ENCODE assay signal across 8 mouse cellular contexts in genomic region chr4:140258968-140259367, GRCm38 (mm10). TPM values are rescaled to one million over a fixed set of nuclear protein-coding genes. Genes with fewer than 3 reads are reported as not detected.
DNase-seq lines count a peak whose midpoint lies in the region; ATAC-seq lines count a peak whose summit lies in the region.

No protein-coding gene starts in this region.

- H3K36me3 ChIP-seq in heart, embryonic 12.5 days = no peaks in the 10 kb centered on the region
- H3K36me3 ChIP-seq in kidney, embryonic 14.5 days (ENCODE audit: control insufficient read depth, insufficient read depth, low read length) = no peaks in the 10 kb centered on the region

- H3K4me1 ChIP-seq in heart, embryonic 12.5 days (replicated peaks) = no peaks in the 10 kb centered on the region
- H3K4me1 ChIP-seq in kidney, embryonic 14.5 days (ENCODE audit: control insufficient read depth, insufficient read depth, low read length) = no peaks in the 10 kb centered on the region

- no peak overlapping the region for H3K9ac ChIP-seq in heart, embryonic 12.5 days
- no peak overlapping the region for H3K9ac ChIP-seq in kidney, embryonic 14.5 days (ENCODE audit: low read depth, low read length)

- no peak overlapping the region for H3K4me3 ChIP-seq in heart, embryonic 12.5 days
- H3K4me3 ChIP-seq in kidney, embryonic 14.5 days (ENCODE audit: low read length) = no peak overlapping the region

- no peak overlapping the region for H3K27ac ChIP-seq in heart, embryonic 12.5 days (ENCODE audit: poor library complexity, severe bottlenecking)
- no peak overlapping the region for H3K27ac ChIP-seq in kidney, embryonic 14.5 days (ENCODE audit: low read depth, low read length)

- 9% methylated on average over 6 of the region's 6 CpGs for WGBS in heart, embryonic 12.5 days
- 7% methylated on average over 6 of the region's 6 CpGs for WGBS in kidney, embryonic 14.5 days

- H3K4me2 ChIP-seq in heart, embryonic 12.5 days = no peak overlapping the region
- no peak overlapping the region for H3K4me2 ChIP-seq in kidney, embryonic 14.5 days (replicated peaks; ENCODE audit: low read depth, low read length)

- ATAC-seq in heart, embryonic 12.5 days (ENCODE audit: insufficient number of reproducible peaks, low FRiP score) = peak; percentile 82
- peak; percentile 99 for ATAC-seq in kidney, embryonic 14.5 days (ENCODE audit: low FRiP score, low TSS enrichment)

- H3K9me3 ChIP-seq in heart, embryonic 12.5 days (replicated peaks) = no peaks in the 10 kb centered on the region
- H3K9me3 ChIP-seq in kidney, embryonic 14.5 days (ENCODE audit: control insufficient read depth, low read length) = no peaks in the 10 kb centered on the region

- peak; percentile 84 for DNase-seq in ES-CJ7 (ENCODE audit: low read depth, low spot score)
- peak; percentile 25 for DNase-seq in adrenal gland, adult 8-10 months
- peak; percentile 65 to 66 for DNase-seq in lung, postnatal 4 days
- DNase-seq in frontal cortex, adult 2 months (ENCODE audit: extremely low spot score in 1 of 2, low spot score in 1 of 2) = no peak
- DNase-seq in left cerebral cortex, adult 9 months (ENCODE audit: low spot score in 2 of 2) = no peak
- no peak for DNase-seq in thymus, adult 18-20 months

- peaks cover 13% of the 10 kb centered on the region; the same call in 1 of the 2 replicates for H3K27me3 ChIP-seq in heart, embryonic 12.5 days (replicated peaks)
- no peaks in the 10 kb centered on the region for H3K27me3 ChIP-seq in kidney, embryonic 14.5 days (ENCODE audit: control insufficient read depth, insufficient read depth, low read length)

RNA-seq across cellular contexts. Expression of gene Igsf21, which starts 12.4 kb away (rescaled TPM):
- 1 to 10 TPM in 3 of 4 experiments, under 1 TPM in 1; 0.46 to 1.7 (median 1.2) TPM for total RNA-seq in adrenal gland, adult 8-10 months (2022)
- 0.17 TPM in 1 of 2 replicates, not detected in the other for polyA plus RNA-seq in heart, embryonic 12.5 days (2016; fragmentation: Nextera tagmentation; extraction: Ambion mirVana)
- 0.41 and 0.91 TPM in 2 replicates for polyA plus RNA-seq in kidney, embryonic 14.5 days (2014; fragmentation: Nextera tagmentation; extraction: Ambion mirVana)
- 54.8 and 58.2 TPM in 2 replicates for polyA plus RNA-seq in frontal cortex, adult 2 months (2012; rRNA removed)

Comparison
In these comparisons a context has a peak if more than half of its experiments do, and no peak if none do; other contexts are left out.
1. DNase-seq: peak in ES-CJ7 (single experiment), adrenal gland, adult 8-10 months (single experiment) and lung, postnatal 4 days (2 of 2); none in frontal cortex, adult 2 months (0 of 2), left cerebral cortex, adult 9 months (0 of 2) and thymus, adult 18-20 months (0 of 2).
2. RNA of gene Igsf21, which starts 12.4 kb away (polyA plus RNA-seq): 54.8 to 58.2 TPM in frontal cortex, adult 2 months; 0.41 to 0.91 TPM in kidney, embryonic 14.5 days and 0.17 TPM in heart, embryonic 12.5 days; every median in the first group is over 10 times any median in the second.